Mouse (Mus musculus): ENCODE measurements around the gene Ptgdr2.

DNA sequence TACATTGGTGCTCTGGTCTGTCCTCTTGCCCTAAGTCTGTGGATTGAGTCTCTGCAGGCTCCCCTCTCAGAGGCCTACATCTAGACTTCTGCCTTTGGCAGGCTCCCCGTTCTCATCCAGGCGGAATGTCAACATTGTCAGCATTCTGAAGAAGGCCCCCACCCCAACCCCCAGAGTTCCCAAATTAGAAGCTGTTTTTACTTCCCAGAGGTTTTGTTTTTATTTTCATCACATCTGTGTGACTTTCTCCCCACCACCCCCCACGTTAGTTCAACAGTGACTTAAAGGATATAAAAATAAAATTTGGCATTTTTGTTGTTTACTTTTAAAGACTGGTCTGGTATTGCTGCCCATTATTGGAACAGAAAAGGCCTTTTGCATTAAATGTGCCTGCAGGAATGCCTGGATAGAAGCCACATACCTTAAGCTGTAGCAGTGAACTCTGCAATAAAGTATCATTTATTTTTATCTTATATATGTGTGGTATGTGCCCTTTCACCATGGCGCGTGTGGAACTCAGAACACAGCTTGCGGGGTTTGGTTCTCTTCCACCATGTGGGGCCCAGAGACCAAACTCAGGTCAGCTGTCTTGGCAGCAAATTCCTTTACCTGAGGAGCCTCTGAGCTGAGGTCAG lies 27.8 kb upstream of the Ptgdr2 start:
- TF ChIP-seq GATA1 (IDR thresholded peaks at IDR 0.05; ENCODE audit: borderline replicate concordance, low read length) (no peak), FLI1 (IDR thresholded peaks at IDR 0.05; ENCODE audit: low read length) (no peak)
